Mouse (Mus musculus): ENCODE data around the gene Nr6a1. TPM values are rescaled to one million over a fixed set of nuclear protein-coding genes. Genes with fewer than 3 reads are reported as not detected.

The Nr6a1 gene
- polyA plus RNA-seq, 1 experiment: 1.8 TPM

DNA sequence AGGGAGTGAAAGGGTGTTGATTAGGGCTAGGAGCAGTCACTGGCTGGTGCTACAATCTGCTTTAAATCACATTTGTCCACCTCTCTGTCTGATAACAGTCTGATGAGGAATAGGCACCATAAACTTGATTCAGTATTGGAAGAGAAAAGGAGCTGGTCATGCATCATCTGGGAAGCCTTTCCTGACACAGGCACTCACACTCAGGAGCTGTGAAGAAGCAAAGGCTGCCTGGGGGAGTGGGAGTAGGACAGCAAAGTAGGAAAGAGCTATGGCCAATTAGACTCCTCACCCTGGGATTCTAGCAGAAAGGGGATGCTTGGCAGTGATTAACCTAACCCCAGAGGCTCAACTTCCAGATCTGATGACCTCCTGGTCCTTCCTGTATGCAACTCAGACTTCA lies 191.7 kb downstream of the Nr6a1 start:
- Histone ChIP-seq H3K4me2 (ENCODE audit: low read depth) (no peak overlapping the region), H3K79me2 (ENCODE audit: control insufficient read depth, insufficient read depth) (no peaks in the 10 kb centered on the region), H3ac (ENCODE audit: control insufficient read depth, insufficient read length) (no peak overlapping the region), H3K27me3 (ENCODE audit: control insufficient read depth, insufficient read depth, insufficient read length) (no peaks in the 10 kb centered on the region), H3K36me3 (ENCODE audit: control insufficient read depth, insufficient read depth) (peaks cover 7% of the 10 kb centered on the region), H3K4me3 (no peak overlapping the region)
- TF ChIP-seq POLR2A (IDR thresholded peaks at IDR 0.05; ENCODE audit: insufficient read length, low read depth): no peak
- no peak for TF ChIP-seq MYOG (IDR thresholded peaks at IDR 0.05; ENCODE audit: control insufficient read depth in 1 of 3, insufficient read depth in 1 of 3, insufficient read length in 2 of 3, low read depth in 2 of 3)
- TF ChIP-seq CEBPB (IDR thresholded peaks at IDR 0.05; ENCODE audit: insufficient read depth, poor library complexity, severe bottlenecking): no peak
- no peak for TF ChIP-seq SRF (IDR thresholded peaks at IDR 0.05; ENCODE audit: control insufficient read depth, insufficient read length, low read depth)
- no peak for TF ChIP-seq TCF3 (IDR thresholded peaks at IDR 0.05; ENCODE audit: insufficient read length, low read depth)
- no peak for TF ChIP-seq REST (IDR thresholded peaks at IDR 0.05; ENCODE audit: insufficient read depth, insufficient read length)
- no peak for TF ChIP-seq USF1 (IDR thresholded peaks at IDR 0.05; ENCODE audit: low read depth)
- TF ChIP-seq TCF12 (IDR thresholded peaks at IDR 0.05; ENCODE audit: insufficient read depth, poor library complexity, severe bottlenecking): no peak
- no peak for TF ChIP-seq MYOD1 (IDR thresholded peaks at IDR 0.05; ENCODE audit: control insufficient read depth in 1 of 3, insufficient read length in 2 of 3, low read depth in 2 of 3)
- TF ChIP-seq MAX (IDR thresholded peaks at IDR 0.05; ENCODE audit: low read depth): no peak
- no peak for TF ChIP-seq POLR2AphosphoS2 (IDR thresholded peaks at IDR 0.05; ENCODE audit: insufficient read length, low read depth)
- no peak for TF ChIP-seq E2F4 (IDR thresholded peaks at IDR 0.05; ENCODE audit: insufficient read depth)

- TF ChIP-seq POLR2A (IDR thresholded peaks at IDR 0.05; ENCODE audit: insufficient read length, low read depth): no peak
- no peaks in the 10 kb centered on the region for H3K79me2 ChIP-seq (ENCODE audit: control insufficient read depth, insufficient read depth)
- no peak overlapping the region for H3K4me2 ChIP-seq (ENCODE audit: low read depth)
- no peak overlapping the region for H3K4me3 ChIP-seq
- no peak overlapping the region for H3ac ChIP-seq (ENCODE audit: control insufficient read depth, insufficient read length)
- H3K27me3 ChIP-seq (ENCODE audit: control insufficient read depth, insufficient read depth, insufficient read length): no peaks in the 10 kb centered on the region
- peaks cover 8% of the 10 kb centered on the region for H3K36me3 ChIP-seq (ENCODE audit: control insufficient read depth, insufficient read depth)
Observed at GRCm38 (mm10) chr2:38734721-38735120, 192.8 kb downstream of the Nr6a1 start.

DNA sequence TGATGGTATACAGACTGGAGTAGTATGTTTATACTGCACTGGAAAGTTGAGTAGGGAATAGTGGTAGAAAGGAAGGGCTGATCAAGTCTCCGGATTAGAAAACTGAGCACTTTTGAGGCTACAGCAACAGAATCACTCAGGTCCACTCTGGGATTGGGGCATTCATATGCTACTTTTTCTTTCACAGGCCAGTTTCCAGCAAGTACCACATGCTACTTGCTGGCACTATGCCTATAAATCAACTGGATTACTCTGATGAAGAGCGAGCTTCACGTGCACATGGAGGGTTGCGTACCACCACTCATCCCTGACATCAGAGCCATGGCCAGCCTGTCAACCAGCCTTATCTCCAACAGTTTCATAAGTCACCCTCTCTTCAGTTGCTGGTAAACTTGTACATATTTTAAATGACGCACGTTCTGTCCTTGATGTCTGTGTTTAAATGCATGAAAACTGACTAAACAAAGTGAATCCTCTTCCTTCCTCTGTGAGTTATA lies 197.1 kb downstream of the Nr6a1 start:
- H3K4me3 ChIP-seq: no peak overlapping the region
- H3K27me3 ChIP-seq (ENCODE audit: control insufficient read depth, insufficient read depth, insufficient read length): no peaks in the 10 kb centered on the region
- H3K36me3 ChIP-seq (ENCODE audit: control insufficient read depth, insufficient read depth): peaks cover 19% of the 10 kb centered on the region
- no peak overlapping the region for H3ac ChIP-seq (ENCODE audit: control insufficient read depth, insufficient read length)
- H3K4me2 ChIP-seq (ENCODE audit: low read depth): no peak overlapping the region
- no peak for TF ChIP-seq CEBPB (IDR thresholded peaks at IDR 0.05; ENCODE audit: insufficient read depth, poor library complexity, severe bottlenecking)
- no peak for TF ChIP-seq POLR2AphosphoS2 (IDR thresholded peaks at IDR 0.05; ENCODE audit: insufficient read length, low read depth)
- no peak for TF ChIP-seq SRF (IDR thresholded peaks at IDR 0.05; ENCODE audit: control insufficient read depth, insufficient read length, low read depth)
- no peak for TF ChIP-seq MYOD1 (IDR thresholded peaks at IDR 0.05; ENCODE audit: control insufficient read depth in 1 of 3, insufficient read length in 2 of 3, low read depth in 2 of 3)
- no peak for TF ChIP-seq MYOG (IDR thresholded peaks at IDR 0.05; ENCODE audit: control insufficient read depth in 1 of 3, insufficient read depth in 1 of 3, insufficient read length in 2 of 3, low read depth in 2 of 3)
- no peak for TF ChIP-seq POLR2A (IDR thresholded peaks at IDR 0.05; ENCODE audit: insufficient read length, low read depth)
- TF ChIP-seq MAX (IDR thresholded peaks at IDR 0.05; ENCODE audit: low read depth): no peak
- TF ChIP-seq TCF12 (IDR thresholded peaks at IDR 0.05; ENCODE audit: insufficient read depth, poor library complexity, severe bottlenecking): no peak
- TF ChIP-seq REST (IDR thresholded peaks at IDR 0.05; ENCODE audit: insufficient read depth, insufficient read length): no peak
- no peak for TF ChIP-seq USF1 (IDR thresholded peaks at IDR 0.05; ENCODE audit: low read depth)
- TF ChIP-seq TCF3 (IDR thresholded peaks at IDR 0.05; ENCODE audit: insufficient read length, low read depth): no peak
- TF ChIP-seq E2F4 (IDR thresholded peaks at IDR 0.05; ENCODE audit: insufficient read depth): no peak
- no peaks in the 10 kb centered on the region for H3K79me2 ChIP-seq (ENCODE audit: control insufficient read depth, insufficient read depth)

- Histone ChIP-seq H3K4me2 (ENCODE audit: low read depth) (no peak overlapping the region), H3K36me3 (ENCODE audit: control insufficient read depth, insufficient read depth) (peaks cover 16% of the 10 kb centered on the region), H3K27me3 (ENCODE audit: control insufficient read depth, insufficient read depth, insufficient read length) (no peaks in the 10 kb centered on the region), H3K4me3 (no peak overlapping the region), H3K79me2 (ENCODE audit: control insufficient read depth, insufficient read depth) (no peaks in the 10 kb centered on the region), H3ac (ENCODE audit: control insufficient read depth, insufficient read length) (no peak overlapping the region)
- no peak for TF ChIP-seq MAX (IDR thresholded peaks at IDR 0.05; ENCODE audit: low read depth)
- no peak for TF ChIP-seq MYOD1 (IDR thresholded peaks at IDR 0.05; ENCODE audit: control insufficient read depth in 1 of 3, insufficient read length in 2 of 3, low read depth in 2 of 3)
- no peak for TF ChIP-seq POLR2A (IDR thresholded peaks at IDR 0.05; ENCODE audit: insufficient read length, low read depth)
- no peak for TF ChIP-seq CEBPB (IDR thresholded peaks at IDR 0.05; ENCODE audit: insufficient read depth, poor library complexity, severe bottlenecking)
- TF ChIP-seq POLR2AphosphoS2 (IDR thresholded peaks at IDR 0.05; ENCODE audit: insufficient read length, low read depth): no peak
- no peak for TF ChIP-seq TCF3 (IDR thresholded peaks at IDR 0.05; ENCODE audit: insufficient read length, low read depth)
Observed at GRCm38 (mm10) chr2:38725427-38725826, 202.1 kb downstream of the Nr6a1 start.

DNA sequence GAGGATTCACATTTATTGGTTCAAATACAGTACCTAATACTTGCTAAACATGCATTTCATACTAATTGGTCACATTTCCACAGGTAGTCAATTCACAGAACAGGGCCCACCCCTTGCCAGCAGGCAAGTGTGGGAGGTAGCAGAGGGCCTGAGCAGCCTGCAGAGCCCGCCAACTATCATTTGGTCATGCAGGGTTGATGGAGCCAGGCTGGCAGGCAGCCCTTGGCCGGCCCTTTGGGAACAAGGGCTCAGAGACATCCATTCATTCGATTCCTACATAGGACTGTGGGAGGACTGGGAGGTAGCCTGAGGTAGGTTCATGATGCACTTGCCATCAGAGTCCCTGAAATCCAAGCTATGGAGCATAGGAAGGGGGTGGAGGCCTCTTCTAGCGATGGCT lies 204.1 kb downstream of the Nr6a1 start:
- H3K36me3 ChIP-seq (ENCODE audit: control insufficient read depth, insufficient read depth): peaks cover 6% of the 10 kb centered on the region
- H3K4me3 ChIP-seq: no peak overlapping the region
- H3K4me2 ChIP-seq (ENCODE audit: low read depth): no peak overlapping the region
- no peak overlapping the region for H3ac ChIP-seq (ENCODE audit: control insufficient read depth, insufficient read length)
- no peaks in the 10 kb centered on the region for H3K27me3 ChIP-seq (ENCODE audit: control insufficient read depth, insufficient read depth, insufficient read length)
- H3K79me2 ChIP-seq (ENCODE audit: control insufficient read depth, insufficient read depth): no peaks in the 10 kb centered on the region
- TF ChIP-seq USF1 (IDR thresholded peaks at IDR 0.05; ENCODE audit: low read depth) (no peak), SRF (IDR thresholded peaks at IDR 0.05; ENCODE audit: control insufficient read depth, insufficient read length, low read depth) (no peak), POLR2AphosphoS2 (IDR thresholded peaks at IDR 0.05; ENCODE audit: insufficient read length, low read depth) (no peak), CEBPB (IDR thresholded peaks at IDR 0.05; ENCODE audit: insufficient read depth, poor library complexity, severe bottlenecking) (no peak), REST (IDR thresholded peaks at IDR 0.05; ENCODE audit: insufficient read depth, insufficient read length) (no peak), MYOD1 (IDR thresholded peaks at IDR 0.05; ENCODE audit: control insufficient read depth in 1 of 3, insufficient read length in 2 of 3, low read depth in 2 of 3) (no peak), TCF3 (IDR thresholded peaks at IDR 0.05; ENCODE audit: insufficient read length, low read depth) (no peak), POLR2A (IDR thresholded peaks at IDR 0.05; ENCODE audit: insufficient read length, low read depth) (no peak), E2F4 (IDR thresholded peaks at IDR 0.05; ENCODE audit: insufficient read depth) (no peak), MYOG (IDR thresholded peaks at IDR 0.05; ENCODE audit: control insufficient read depth in 1 of 3, insufficient read depth in 1 of 3, insufficient read length in 2 of 3, low read depth in 2 of 3) (no peak)

Data from myocyte (in vitro differentiated cells).